Mouse (Mus musculus) embryonic facial prominence, embryonic 14.5 days (tissue): Measurements from ENCODE around the gene Ncbp3. TPM values are rescaled to one million over a fixed set of nuclear protein-coding genes. Genes with fewer than 3 reads are reported as not detected.

Source experiments
- ATAC-seq: fragments of 200-750 bp; cut with Nextera tagmentation; 2 replicates; pipeline ENCODE4 v1.8.0; 2017; ENCODE audit warnings: low read depth, moderate number of reproducible peaks, moderate TSS enrichment
- DNase-seq: peaks from one replicate; pipeline ENCODE4 v3.0.0-alpha.2; 2015; ENCODE audit warnings: low spot score
- H3K27ac ChIP-seq: fragments of 300-500 bp; sonication (generic); replicated peaks from 2 replicates; pipeline ENCODE4 v1.5.1; 2014; ENCODE audit warnings: low read depth, mild to moderate bottlenecking, low read length, moderate library complexity
- H3K27me3 ChIP-seq: fragments of 300-500 bp; sonication (generic); replicated peaks from 2 replicates; pipeline ENCODE4 v1.6.1; 2014; ENCODE audit warnings: low read length; ENCODE audit not compliant: control insufficient read depth, insufficient read depth
- H3K36me3 ChIP-seq: fragments of 300-500 bp; sonication (generic); 2 replicates; pipeline ENCODE4 v1.6.1; 2014; ENCODE audit warnings: low read length, mixed read lengths; ENCODE audit not compliant: control insufficient read depth, insufficient read depth
- H3K4me1 ChIP-seq: fragments of 300-500 bp; sonication (generic); 2 replicates; pipeline ENCODE4 v1.6.1; 2014; ENCODE audit warnings: antibody characterized with exemption, low read length; ENCODE audit not compliant: control insufficient read depth, insufficient read depth
- H3K4me2 ChIP-seq: fragments of 300-500 bp; sonication (generic); 2 replicates; pipeline ENCODE4 v1.6.1; 2014; ENCODE audit warnings: low read depth, mild to moderate bottlenecking, low read length, moderate library complexity, mixed read lengths
- H3K4me3 ChIP-seq: fragments of 300-500 bp; sonication (generic); 2 replicates; pipeline ENCODE4 v1.5.1; 2014; ENCODE audit warnings: low read depth, mild to moderate bottlenecking, low read length
- H3K9ac ChIP-seq: fragments of 300-500 bp; sonication (generic); 2 replicates; pipeline ENCODE4 v1.6.1; 2014; ENCODE audit warnings: low read depth, mild to moderate bottlenecking, low read length, moderate library complexity, mixed read lengths
- H3K9me3 ChIP-seq: fragments of 300-500 bp; sonication (generic); 2 replicates; pipeline ENCODE4 v1.6.1; 2016; ENCODE audit warnings: low read length; ENCODE audit not compliant: control insufficient read depth
- WGBS: fragments of 180-500 bp; shearing (Covaris S2); extraction: QIAGEN DNeasy Blood & Tissue Kit; methylation state at CpG from one replicate; pipeline ENCODE4 v1.1.7; 2014; 5-methylcytosine and 5-hydroxymethylcytosine counted together
- polyA plus RNA-seq: library from polyadenylated mRNA; unstranded; fragments of >200 nt; fragmentation: Nextera tagmentation; extraction: Ambion mirVana; gene quantifications from 2 replicates; pipeline ENCODE4 v1.2.1, GENCODE M21; 2014

Gene Ncbp3
- polyA plus RNA-seq, 1 experiment from 2014 or later: 9.5 TPM

DNA sequence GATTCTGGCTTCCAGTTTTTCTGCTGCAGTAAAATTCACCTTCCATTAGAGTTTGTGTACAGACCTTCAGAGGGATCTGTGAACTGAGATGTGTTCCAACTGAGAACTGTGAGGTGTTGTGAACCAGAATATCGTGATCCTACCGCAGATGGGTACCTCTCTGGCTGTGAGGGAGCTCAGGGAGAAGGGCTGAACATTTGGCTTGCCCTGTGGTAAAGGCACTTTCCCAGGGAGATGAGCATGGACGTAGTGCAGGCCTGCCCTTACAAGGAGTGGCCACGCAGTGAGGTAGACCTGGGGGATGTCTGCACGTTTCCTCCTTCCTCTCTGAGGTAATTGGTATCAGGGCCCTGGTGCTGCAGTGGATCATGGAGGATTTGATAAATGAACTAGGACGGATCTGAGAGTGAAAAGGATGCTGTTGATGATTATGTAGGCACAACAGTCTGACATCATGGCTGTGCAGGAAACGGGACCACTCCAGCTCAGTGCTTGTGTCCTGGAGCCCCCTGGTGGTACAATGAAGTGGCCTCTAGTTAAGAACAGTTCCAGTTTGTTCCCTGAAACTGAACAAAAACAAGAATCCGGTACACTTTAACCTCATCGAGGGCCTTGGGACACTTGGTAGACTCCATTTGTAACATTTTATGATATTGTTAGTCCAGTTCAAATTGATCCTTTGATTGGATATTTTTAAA lies 8.3 kb upstream of the Ncbp3 start:
- peaks cover 6% of the 10 kb centered on the region; the same call in 1 of the 2 replicates for H3K36me3 ChIP-seq
- no peak overlapping the region for H3K27ac ChIP-seq
- H3K4me1 ChIP-seq: no peaks in the 10 kb centered on the region
- ATAC-seq (peak; percentile 67; the same call in 1 of the 2 replicates), DNase-seq (peak; percentile 89)
- no peak overlapping the region for H3K4me2 ChIP-seq
- no peaks in the 10 kb centered on the region for H3K27me3 ChIP-seq
- no peak overlapping the region for H3K9ac ChIP-seq
- no peak overlapping the region for H3K4me3 ChIP-seq
- WGBS: 55% methylated on average over 9 of the region's 9 CpGs
- H3K9me3 ChIP-seq: no peaks in the 10 kb centered on the region

DNA sequence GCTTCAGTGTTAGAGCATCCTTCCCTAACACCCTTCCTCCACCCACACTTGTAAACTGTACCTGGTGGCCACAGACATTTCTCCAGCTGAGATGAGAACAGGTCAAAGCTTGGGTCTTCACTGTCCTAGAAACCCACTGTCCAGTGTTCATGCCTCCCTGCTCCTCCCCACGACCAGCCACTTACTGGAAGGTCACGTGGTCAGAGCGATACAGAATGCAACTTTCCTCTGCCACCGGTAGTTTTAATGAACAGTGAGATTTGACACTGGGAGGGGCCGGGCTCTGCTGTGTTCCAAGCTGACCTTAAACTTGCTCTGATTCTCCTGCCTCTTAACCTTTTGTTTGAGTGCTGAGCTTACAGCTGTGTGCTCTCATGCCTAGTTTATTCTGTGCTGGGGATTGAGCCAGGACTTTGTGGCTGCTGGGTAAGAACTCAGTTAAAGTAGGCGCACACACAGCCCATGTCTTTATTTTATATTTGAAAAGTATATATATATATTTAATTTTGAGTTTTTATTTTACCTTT lies 3.3 kb upstream of the Ncbp3 start:
- no peak for ATAC-seq
- no peak overlapping the region for H3K4me2 ChIP-seq
- H3K9ac ChIP-seq: no peak overlapping the region
- DNase-seq: no peak
- H3K4me3 ChIP-seq: no peak overlapping the region
- H3K27me3 ChIP-seq: no peaks in the 10 kb centered on the region
- peaks cover 4% of the 10 kb centered on the region; the same call in 1 of the 2 replicates for H3K36me3 ChIP-seq
- WGBS: 56% methylated on average over 6 of the region's 6 CpGs
- H3K4me1 ChIP-seq: peaks cover 8% of the 10 kb centered on the region
- H3K27ac ChIP-seq: no peak overlapping the region
- H3K9me3 ChIP-seq: no peaks in the 10 kb centered on the region

DNA sequence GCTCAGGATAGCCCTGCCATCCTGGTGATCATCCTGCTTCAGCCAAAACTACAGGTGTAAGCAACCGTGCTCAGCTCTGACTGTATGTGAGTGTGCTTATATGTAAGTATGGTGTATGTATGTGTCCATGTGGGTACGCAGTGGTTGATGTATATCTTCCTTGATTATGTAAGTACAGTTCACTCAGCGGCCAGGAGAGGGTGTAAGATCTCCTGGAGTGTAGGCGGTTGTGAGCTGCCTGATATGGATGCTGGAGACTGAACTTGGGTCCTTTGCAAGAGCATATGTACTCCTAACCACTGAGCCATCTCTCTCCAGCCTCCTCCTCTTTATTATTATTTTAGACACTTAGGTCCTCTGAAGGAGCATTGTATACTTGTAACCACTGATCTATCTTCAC lies 2.8 kb upstream of the Ncbp3 start:
- 76% methylated on average over 4 of the region's 4 CpGs for WGBS
- peaks cover 4% of the 10 kb centered on the region; the same call in 1 of the 2 replicates for H3K36me3 ChIP-seq
- no peak overlapping the region for H3K4me2 ChIP-seq
- no peaks in the 10 kb centered on the region for H3K27me3 ChIP-seq
- DNase-seq (no peak), ATAC-seq (no peak)
- H3K4me3 ChIP-seq: no peak overlapping the region
- H3K9me3 ChIP-seq: no peaks in the 10 kb centered on the region
- H3K27ac ChIP-seq: no peak overlapping the region
- no peak overlapping the region for H3K9ac ChIP-seq
- peaks cover 9% of the 10 kb centered on the region for H3K4me1 ChIP-seq

DNA sequence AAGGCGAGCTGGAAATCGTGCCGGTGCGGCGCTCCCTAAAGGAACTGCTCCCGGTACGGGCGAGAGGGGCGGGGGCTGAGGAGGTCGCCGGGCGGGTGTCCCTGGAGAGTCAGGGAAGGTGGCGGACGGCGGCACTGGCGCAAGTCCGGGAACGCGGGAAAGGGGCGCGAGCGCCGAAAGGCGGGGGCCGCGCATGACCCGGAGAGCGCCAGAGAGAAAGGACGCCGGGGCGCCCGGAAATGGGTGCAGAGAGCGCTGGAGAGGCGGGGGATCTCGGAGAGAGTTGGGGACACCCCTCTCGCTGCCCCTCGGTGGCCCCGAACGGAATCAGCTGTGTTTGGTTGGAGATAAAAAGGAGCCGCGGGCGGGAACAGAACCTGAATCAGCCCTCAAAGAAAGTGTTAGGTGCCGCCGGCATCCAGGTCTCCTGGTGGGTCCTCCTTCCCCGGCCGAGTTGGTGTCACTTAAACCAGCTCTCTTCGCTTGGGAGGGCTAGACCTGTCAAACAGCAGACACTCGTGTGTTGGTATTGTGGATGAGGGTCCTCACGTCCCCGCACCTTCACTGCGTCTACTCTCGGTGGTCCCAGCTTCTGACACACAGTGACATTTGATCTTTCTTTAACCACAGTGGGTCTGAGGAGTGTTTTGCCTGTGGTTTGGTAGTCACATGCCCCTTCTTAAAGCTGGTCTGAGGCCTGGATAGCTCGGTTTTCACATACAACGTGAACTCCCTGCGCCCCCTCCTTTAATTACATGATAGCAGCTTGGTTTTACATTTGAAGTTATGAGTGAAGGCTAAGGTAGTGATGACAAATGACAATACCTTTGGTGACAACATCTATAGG lies 670 bp downstream of the Ncbp3 start:
- DNase-seq: no peak
- 1% methylated on average over 45 of the region's 55 CpGs for WGBS
- H3K36me3 ChIP-seq: peaks cover 26% of the 10 kb centered on the region
- H3K4me3 ChIP-seq: peak overlapping the region; percentile 99
- no peaks in the 10 kb centered on the region for H3K9me3 ChIP-seq
- H3K4me2 ChIP-seq: peak overlapping the region; percentile 84
- H3K4me1 ChIP-seq: peaks cover 9% of the 10 kb centered on the region
- H3K27me3 ChIP-seq: no peaks in the 10 kb centered on the region
- H3K27ac ChIP-seq: peak overlapping the region; percentile 85
- ATAC-seq: peak; percentile 31
- H3K9ac ChIP-seq: peak overlapping the region; percentile 97

DNA sequence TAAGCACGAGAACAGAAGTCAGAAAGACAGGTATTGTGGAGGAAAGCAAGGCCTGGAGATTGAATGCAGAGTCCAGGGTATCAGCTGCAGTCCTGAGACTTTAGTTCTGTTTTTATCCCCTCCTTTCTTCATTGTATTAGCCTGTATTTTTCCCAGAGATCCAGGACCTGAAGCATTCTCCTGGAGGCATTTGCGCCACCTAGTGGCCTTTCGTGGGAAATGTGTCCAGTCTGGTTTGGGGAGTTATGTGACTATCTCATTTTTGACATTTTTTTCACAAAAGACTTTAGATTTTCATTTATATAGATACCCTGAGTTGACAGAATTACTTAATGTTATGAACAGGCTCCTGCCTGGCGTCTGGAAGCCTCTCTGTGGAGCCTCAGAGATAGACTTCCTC lies 1.8 kb downstream of the Ncbp3 start:
- no peaks in the 10 kb centered on the region for H3K9me3 ChIP-seq
- peak overlapping the region; percentile 99 for H3K4me3 ChIP-seq
- peaks cover 37% of the 10 kb centered on the region for H3K36me3 ChIP-seq
- H3K27ac ChIP-seq: peak overlapping the region; percentile 33; the same call in 1 of the 2 replicates
- peak; percentile 88 for DNase-seq
- WGBS: 3% methylated on average over 4 of the region's 4 CpGs
- no peak for ATAC-seq
- H3K4me1 ChIP-seq: peaks cover 9% of the 10 kb centered on the region
- H3K9ac ChIP-seq: peak overlapping the region; percentile 46; the same call in 1 of the 2 replicates
- no peaks in the 10 kb centered on the region for H3K27me3 ChIP-seq
- peak overlapping the region; percentile 84 for H3K4me2 ChIP-seq

DNA sequence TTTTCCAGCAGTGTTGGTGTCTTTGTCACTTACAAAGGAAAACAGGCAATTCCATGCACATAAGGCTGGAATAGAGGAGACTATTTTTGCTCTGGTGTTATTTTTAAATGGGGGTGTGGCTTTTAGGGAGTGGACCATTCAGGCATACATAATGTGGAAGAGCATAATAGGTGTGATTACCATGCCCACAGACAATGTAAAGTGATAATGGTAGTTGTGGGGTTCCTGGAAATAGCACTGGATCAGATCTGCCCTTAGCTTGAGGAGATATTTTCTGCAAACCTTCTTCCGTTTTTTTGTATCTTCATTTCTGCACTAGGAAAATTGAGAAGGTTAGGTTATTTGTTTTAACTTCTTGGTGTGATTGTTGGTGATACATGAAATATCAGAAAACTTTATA lies 5.2 kb downstream of the Ncbp3 start:
- DNase-seq (no peak), ATAC-seq (no peak)
- H3K4me2 ChIP-seq: no peak overlapping the region
- H3K4me1 ChIP-seq: peaks cover 9% of the 10 kb centered on the region
- H3K9me3 ChIP-seq: no peaks in the 10 kb centered on the region
- H3K36me3 ChIP-seq: peaks cover 72% of the 10 kb centered on the region
- WGBS: 93% methylated on average over 1 of the region's 1 CpGs
- no peak overlapping the region for H3K27ac ChIP-seq
- no peak overlapping the region for H3K4me3 ChIP-seq
- no peak overlapping the region for H3K9ac ChIP-seq
- no peaks in the 10 kb centered on the region for H3K27me3 ChIP-seq

DNA sequence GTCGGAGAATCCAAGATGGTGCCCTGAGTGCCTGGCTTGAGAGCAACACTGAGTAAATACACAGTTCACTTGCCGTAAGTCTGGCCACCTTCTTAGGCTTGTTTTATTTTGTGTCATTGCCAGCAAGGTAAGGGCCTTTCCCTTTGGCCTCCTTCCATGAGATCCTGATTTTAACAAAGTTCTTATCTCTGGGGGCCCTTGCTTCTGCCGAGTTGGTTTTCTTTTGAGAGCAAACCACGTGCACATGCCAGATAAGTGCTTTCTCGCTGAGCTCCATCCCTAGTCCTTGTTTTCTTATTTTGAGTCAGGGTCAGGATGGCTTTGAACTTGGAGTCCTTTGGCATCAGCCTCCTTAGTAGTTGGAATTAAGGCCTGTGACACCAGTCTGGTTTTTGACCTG lies 10.1 kb downstream of the Ncbp3 start:
- WGBS: 85% methylated on average over 5 of the region's 5 CpGs
- Histone ChIP-seq H3K4me1 (no peaks in the 10 kb centered on the region), H3K9ac (no peak overlapping the region), H3K4me3 (no peak overlapping the region), H3K4me2 (no peak overlapping the region), H3K36me3 (peaks cover 77% of the 10 kb centered on the region), H3K9me3 (no peaks in the 10 kb centered on the region), H3K27ac (no peak overlapping the region), H3K27me3 (no peaks in the 10 kb centered on the region)
- no peak for ATAC-seq
- no peak for DNase-seq

DNA sequence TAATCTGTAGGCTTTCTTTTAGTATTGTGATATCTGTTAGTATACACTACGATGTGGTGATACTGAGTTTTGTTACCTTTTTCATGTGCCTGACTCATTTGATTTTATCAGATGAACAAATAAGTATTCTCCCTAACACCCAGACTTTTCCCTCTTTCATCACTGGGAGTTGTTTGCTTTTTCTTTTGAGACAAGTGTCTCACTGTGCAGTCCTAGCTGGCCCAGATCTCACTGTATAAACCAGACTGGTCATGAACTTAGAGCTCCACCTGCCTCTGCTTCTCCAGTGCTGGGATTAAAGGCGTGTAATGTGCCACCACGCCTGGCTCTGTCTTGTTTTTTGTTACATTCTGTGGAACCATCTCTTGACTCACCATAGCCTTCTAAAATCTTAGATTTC lies 12.0 kb downstream of the Ncbp3 start:
- Histone ChIP-seq H3K27me3 (no peaks in the 10 kb centered on the region), H3K4me1 (no peaks in the 10 kb centered on the region), H3K9ac (no peak overlapping the region; the same call in 1 of the 2 replicates), H3K4me2 (no peak overlapping the region), H3K27ac (no peak overlapping the region), H3K9me3 (no peaks in the 10 kb centered on the region), H3K4me3 (no peak overlapping the region), H3K36me3 (peaks cover 61% of the 10 kb centered on the region)
- WGBS: 84% methylated on average over 3 of the region's 3 CpGs
- ATAC-seq (no peak), DNase-seq (no peak)
